Mouse (Mus musculus) R1 (cell line): ENCODE data around the gene Naaladl1.

Experiments used
- DNase-seq: peaks from one replicate; pipeline ENCODE4 v3.0.0-alpha.2; 2018; ENCODE audit warnings: low read depth, low spot score

Gene Naaladl1

DNA sequence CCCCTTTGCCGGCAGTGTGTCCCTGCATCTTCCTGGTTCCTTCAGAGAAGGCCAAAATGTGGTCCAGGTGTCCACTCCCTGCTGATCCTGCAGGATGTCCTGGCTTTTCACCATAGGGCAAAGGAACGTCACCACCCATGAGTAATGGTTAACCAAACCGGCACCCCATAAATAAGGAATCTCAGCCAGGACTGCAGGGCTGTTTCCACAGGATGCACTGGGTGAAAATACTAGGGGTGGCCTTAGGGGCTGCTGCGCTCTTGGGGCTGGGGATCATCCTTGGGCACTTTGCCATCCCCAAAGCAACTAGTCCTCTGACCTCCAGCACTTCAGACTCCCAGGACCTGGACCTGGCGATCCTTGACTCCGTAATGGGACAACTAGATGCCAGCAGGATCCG, at the start of gene Naaladl1:
TSS of gene Naaladl1 (plus strand) at position 197 of the 400 bp plus-strand sequence.
- DNase-seq, result no peak

DNA sequence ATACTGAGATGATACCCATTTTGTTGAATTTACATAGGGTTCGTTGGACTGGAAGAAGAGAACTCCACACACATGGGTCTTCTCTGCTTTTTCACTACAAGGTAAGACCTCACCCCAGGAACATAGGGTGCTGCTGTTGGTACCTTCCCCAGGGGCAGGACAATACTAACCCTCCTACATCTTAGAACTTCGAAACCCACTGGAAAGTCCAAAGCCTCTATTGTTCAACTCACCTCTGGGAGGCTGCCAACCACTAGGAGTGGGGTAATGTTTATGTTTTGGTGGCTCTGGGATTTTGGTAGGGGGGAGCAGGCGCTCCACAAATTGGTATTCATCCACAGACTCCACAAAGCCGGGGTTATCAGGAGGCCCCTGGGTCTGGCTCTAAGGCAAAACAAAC, 48.9 kb upstream of the Naaladl1 start:
- no peak for DNase-seq

DNA sequence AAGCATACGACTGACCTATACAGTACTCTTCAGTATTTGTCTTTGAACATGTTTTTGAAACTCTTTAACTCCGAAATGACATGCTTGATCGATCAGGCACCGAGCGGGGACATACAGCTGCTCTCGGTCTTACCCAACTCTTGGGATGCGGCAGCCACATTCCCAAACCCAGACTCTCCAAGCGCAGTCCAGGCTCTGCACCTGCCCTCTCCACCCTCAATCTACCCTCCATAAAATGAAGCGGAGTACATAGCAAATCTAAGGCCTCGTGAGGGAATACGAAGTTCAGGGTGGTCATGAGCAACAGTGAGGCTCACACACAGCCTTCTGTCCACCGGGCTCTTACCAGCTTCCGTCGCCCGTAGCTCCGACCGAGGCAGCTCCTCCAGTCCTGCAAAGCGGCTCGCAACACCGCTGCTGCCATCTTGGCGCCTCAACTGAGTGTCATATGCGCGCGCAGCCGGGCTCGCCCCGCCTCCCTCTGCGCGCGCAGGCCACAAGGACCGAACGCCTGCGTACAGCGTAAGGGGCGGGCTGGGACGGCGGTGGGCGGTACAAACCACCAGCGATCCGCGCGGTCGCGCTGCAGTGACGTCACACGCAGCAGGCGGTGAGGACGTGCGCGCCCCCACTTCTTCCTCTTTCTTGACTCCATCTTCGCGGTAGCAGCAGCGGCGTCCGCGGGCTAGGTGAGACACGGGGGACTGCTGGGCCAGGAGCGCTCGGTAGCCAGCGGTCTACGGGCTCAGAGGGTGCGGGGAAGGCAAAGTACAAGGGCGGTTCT, 48.1 kb upstream of the Naaladl1 start, which contains the start of the genes Mrpl49 and Fau:
TSS of gene Mrpl49 (minus strand) at position 473 of the 784 bp plus-strand sequence.
TSS of gene Fau (plus strand) at position 532 of the 784 bp plus-strand sequence.
- peak; percentile 96 for DNase-seq

DNA sequence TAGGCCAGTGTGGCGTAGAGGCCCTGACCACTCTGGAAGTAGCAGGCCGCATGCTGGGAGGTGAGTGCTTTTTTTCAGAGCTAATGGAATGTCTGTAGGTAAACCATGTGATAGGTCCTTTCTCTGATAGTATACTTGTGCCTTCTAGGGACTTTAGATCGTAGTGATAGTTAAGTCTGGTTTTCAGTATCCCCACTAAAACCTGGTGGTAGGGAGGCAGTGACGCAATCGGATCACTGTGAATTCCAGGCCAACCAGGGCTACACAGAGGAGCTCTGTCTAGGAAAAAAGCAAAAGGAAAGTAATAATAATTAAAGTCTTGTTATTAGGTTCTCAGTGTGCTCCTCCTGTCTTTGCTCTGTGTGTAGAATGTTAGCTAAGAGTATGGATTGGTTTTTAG, 47.1 kb upstream of the Naaladl1 start:
- peak; percentile 20 for DNase-seq

DNA sequence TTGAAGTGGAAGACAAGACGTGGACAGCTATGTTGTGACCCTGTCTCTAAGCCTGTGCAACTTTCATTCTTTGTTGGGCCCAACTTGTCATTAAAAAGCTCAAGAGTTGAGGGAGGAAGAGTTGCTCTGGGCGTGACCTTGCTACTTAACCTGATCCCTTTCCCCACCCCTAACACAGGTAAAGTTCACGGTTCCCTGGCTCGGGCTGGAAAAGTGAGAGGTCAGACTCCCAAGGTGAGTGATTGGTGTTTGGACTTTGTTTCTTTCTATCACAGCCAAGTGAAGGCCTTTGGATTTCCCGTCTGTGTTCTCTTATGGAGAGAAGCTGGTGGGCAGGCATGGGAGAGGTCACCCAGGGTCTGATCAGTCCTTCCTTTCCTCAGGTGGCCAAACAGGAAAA, 46.6 kb upstream of the Naaladl1 start:
- DNase-seq, result peak; percentile 22

DNA sequence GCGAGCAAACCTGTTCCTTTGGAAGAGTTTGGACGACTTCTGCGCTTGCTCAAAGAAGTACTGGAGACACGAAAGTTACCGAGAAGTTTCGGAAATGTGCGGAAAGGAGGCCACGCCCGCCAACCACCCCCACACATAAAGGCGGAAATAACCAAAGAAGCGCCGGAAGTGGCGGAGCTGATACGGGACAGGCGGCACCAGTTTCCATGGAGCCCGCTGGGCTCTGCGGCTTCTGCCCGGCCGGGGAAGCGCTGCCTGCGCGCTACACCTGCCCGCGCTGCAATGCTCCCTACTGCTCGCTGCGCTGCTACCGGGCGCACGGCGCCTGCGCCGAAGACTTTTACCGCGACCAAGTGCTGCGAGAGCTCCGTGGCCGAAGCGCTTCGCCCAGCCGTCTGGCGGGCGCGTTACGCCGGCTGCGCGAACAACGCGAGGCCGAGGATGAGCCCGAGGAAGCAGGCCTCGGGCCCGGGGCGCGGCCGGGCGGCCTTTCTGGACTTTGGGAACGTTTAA, 44.5 kb upstream of the Naaladl1 start, which contains the start of gene Znhit2:
TSS of gene Znhit2 (plus strand) at position 172 of the 513 bp plus-strand sequence.
- DNase-seq, result peak; percentile 96

DNA sequence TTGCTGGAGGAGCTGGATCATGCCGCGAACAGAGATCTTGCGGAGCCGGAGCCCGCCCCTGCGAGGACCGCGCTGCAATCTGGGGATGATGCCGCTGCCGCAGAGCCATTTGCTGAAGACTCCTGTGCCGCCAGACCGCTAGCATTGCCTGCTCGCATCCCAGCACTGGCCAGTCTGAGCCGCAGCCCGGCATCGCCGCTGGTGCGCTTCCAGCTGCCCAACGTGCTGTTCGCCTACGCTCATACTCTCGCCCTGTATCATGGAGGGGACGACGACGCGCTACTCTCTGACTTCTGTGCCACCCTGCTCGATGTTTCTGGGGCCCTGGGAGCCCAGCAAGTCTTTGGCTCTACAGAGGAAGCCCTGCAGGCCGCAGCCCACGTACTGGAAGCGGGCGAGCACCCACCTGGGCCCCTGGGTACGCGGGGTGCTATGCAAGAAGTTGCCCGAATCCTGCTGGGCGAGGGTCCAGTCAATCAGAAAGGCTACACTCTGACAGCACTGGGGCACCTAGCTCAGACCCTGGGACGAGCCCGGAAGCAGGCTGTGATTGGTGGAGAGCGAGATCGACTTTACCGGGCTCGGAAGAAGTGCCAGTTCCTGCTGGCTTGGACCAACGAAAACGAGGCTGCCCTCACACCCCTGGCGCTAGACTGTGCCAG, 43.8 kb upstream of the Naaladl1 start:
- peak; percentile 68 for DNase-seq

DNA sequence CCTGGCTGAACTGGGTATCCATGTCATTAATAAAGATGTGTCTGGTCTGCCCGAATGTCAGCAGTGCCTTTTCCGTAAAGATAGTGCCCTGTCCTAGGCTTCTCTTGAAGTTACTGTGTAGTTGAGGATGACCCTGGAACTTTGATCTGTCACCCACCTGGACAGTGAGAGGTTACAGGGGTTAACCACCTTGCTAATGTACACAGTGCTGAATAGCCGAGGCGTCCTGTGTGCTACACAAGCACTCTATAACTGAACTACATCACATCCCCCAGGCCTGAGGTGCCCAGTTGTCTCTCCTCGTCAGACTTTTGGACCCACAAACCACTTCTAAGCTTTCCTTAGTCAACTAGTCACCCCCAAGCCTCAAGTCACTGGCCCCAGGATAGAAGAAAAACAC, 43.2 kb upstream of the Naaladl1 start:
- no peak for DNase-seq

DNA sequence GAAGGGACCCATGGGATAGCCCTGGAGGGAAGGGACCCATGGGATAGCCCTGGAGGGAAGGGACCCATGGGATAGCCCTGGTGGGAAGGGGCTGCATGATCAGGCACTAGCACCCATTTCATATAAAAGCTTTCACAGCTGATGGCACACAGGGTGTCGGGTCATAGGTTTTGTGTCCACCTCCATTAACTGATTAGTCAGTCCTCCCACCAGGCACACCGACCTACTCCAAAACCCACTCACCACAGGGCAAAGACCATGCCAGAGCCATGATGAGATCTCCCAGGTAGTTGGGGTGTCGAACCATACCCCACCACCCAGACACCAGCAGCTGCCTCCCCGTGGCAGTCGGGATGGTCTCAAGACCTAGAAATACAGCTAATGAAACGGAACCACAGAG, 42.5 kb upstream of the Naaladl1 start:
- DNase-seq, result no peak

DNA sequence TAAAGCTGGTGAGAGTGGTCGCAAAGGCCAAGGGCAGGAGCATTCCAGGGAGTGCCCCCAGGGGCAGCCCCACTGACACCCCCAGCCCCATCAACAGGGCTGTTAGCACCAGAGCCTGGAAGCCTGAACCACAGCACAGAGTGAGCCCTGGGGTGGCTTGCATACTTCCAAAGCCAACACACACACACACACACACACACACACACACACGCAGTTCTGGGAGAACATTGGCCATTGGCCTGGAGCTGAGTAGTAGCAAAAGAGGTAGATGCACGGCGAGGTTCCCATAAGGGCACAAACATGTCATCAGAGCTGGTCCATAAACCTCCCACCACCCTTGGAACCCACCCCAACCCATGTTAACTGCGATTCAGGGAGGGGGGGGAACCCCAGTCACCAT, 39.0 kb upstream of the Naaladl1 start:
- DNase-seq, result peak; percentile 19

DNA sequence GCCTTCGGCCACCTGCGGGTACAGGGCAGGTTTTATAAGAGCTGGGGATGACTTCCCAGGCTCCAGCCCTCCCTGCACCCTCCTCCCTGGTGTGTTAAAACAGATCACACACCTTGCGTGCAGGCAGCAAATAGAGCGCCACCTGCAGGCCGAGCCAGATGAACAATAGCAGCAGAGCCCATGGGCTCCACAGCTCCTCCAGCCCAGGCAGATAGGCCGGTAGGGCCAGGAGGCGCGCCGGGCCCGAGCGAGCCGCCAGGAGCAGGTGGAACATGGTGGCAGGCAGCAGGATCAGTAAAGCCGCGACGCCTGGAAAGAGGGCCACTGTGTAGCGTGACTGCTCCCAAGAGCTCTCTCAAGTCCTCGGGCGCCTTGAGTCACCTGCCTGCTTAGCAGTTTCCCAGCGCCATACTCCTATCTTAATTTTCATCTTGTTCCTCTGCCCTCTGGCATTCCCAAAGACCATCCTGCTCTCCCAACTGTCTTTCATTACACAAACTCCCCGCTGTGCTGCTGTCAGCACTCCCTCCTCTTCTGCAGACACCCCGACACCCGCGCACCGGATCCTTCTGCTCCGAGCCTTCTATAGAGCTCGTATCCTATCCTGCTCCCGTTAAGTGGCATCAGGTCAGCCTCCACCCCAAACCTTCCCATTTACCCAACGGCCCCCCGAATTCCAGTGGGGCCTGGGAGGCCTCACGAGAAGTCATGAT, 38.4 kb upstream of the Naaladl1 start:
- peak; percentile 94 for DNase-seq

DNA sequence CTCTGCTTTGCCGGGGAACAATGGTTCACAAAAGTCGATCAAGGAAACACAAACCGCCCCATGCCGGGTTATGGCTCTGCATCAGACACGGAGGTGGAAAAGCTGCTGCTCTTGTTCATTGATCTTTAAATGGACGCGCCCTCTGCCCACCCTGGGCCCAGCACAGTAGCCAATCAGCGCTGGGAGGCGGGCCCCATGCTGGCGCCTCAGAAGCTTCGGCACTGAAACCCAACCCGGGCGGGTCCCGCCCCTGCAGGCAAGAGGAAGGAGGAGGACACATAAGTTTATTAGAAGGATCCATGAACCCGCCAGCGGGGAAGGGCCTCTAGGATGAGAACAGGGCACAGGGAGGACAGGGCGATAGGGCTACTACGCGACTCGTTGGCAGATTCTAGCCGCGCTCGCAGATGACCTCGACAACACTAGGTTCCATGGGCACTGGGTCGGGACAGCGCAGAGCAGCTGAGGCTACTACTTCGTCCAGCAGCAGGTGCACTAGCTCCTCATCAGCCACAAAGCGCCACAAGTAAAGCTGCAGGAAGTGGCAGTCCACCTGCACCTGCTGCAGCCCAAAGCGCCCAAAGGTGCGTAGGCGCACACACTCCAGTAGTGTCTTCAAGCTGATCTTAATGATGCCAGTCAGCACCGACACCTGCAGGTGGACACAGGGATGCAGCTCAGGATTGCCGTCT, 37.7 kb upstream of the Naaladl1 start, which contains the start of gene Tm7sf2:
TSS of gene Tm7sf2 (minus strand) at position 650 of the 692 bp plus-strand sequence.
- DNase-seq, result peak; percentile 96

DNA sequence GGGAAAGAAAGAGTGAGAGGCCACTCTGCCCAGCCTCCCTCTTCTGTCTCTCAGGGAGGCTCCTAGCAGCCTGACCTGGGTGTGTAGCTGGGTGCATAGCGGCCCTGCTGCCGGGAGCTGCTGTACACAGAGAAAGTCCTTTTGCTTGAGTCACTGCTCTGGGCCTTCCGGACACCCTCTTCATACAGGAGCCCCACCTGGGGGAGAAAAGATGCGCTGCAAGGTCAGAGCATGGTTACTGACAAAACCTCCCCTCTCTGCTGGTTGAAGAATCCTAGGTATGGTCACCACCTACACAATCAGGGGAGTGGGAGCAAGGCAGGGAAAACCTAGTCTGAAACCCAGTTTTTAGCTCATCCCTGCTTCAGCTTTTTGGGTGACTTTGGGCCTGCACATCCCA, 36.6 kb upstream of the Naaladl1 start:
- DNase-seq, result no peak

DNA sequence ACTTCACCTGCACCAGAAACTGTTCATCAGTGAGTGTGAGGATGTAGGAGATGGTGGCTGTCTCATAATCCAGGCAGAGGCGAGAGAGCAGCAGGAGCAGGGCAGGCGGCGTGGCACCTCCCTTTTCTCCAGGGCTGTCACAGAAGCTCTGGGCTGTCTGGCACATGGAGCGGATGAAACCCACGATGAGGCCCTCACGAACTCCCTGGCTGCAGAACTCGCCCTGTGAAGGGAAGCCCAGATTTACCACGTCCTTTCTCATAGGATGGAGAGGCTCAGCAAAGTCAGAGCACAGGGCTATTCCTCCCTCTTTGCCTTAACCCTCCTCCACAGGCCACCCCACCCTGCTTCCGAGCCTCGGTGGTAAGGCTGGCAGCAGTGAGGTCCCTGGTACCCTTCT, 35.7 kb upstream of the Naaladl1 start:
- DNase-seq, result no peak

DNA sequence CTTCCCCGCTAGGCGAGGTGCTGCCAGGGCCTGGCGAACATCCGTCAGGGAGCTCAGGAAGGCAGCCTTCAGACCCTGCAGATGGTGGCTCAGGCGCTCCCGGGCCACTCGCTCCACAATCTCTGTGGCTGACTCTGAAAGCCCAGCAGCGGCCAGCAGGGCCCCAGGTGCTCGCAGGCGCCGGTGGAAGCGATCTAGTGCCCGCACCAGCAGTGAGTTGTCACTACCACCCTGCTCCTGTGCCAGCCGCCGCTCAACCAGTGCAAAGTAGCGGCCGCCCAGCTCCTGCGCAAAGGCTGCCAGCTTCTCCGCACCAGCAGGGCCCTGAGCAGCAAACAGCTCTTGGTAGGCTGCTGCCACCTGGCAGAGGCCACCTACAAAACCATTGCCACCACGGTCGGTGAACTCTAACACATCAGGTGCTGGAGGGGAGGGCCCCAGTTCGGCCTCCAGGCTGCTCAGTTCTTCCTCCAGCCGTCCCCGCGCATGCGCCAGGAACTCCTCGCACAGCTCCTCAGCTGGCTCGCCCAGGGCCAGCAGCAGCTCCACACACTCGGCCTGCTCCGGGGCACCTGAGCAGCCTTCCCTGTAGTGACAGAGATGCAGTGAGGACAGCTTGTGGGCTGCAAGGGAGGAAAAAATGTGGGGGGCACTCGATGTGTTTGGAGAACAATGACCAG, 34.9 kb upstream of the Naaladl1 start:
- DNase-seq, result peak; percentile 86

DNA sequence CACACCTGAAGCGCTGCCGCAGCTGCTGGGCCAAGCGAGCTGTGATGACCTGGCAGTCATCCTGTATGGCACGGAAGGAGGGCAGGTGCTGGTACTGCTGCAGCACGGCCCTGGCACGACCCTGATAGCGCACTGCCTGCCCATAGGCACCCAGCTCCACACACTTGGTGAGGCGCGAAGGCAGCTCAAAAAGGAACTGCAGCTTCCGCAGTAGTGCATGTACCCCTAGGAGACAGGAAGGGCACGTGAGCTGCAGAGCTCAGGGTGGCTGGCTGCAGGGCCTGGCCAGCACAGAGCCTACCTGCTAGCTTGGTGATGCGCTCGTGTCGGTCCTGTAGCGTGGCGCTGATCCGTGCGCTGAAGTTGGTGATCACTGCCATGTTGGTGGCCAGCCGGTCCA, 34.3 kb upstream of the Naaladl1 start:
- DNase-seq, result peak; percentile 49

DNA sequence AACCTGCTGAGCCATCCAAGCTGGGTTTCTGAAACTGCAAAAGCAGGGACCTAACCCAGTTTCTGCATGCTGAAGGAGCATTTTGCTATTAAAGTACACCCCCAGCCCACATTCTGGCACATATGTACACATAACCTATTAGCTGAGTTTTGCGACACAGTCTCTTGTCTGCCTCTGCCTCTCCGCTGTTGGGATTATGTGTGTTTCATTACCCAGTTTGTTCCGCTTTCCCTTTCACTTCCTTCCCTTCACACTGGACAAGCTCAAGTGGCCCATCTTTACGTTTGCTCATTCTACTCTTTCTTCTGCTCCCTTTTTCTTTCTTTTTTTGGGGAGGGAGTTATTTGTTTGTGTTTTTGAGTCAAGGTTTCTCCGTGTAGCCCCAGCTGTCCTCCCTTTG, 31.7 kb upstream of the Naaladl1 start:
- DNase-seq, result no peak

DNA sequence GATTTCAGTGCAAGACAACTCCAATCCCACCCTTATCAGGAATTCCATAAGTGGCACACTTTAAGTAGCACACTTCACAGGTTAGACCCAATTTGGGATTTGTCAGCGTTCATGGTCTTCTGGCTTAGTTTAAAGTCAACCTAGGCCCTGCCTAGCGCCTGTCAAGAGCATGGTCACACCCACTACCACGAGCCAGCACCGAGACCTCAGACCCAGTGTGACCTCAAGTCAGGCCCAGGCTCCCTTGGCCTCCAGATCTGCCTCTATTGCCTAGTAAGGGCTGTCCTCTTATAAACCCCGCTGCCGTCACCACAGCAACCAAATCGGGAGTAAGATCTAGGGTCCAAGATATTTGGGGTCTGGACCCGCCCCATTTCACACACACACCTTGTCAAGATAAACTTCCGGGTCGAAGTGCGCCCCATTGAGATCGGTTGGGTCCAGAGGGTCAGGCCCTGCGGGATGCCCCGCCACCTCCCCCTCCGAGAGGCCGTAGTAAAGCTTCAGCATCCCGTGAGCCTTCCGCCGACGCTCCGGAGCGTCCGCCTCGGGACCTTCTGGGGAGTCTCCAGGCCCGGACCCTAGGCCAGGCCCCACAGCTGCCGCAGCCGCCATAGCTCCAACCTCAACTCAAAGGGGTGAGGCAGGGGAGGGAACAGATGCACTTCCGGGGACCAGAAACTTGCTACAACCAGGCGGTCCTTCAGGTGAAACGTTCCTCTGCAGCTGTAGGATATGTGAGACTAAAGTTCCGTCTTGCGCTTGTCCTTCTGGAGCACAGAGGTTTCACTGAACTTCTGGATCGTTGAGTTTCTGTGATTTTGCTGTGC, 28.8 kb upstream of the Naaladl1 start, which contains the start of gene Vps51:
TSS of gene Vps51 (minus strand) at position 668 of the 830 bp plus-strand sequence.
- DNase-seq, result peak; percentile 97

DNA sequence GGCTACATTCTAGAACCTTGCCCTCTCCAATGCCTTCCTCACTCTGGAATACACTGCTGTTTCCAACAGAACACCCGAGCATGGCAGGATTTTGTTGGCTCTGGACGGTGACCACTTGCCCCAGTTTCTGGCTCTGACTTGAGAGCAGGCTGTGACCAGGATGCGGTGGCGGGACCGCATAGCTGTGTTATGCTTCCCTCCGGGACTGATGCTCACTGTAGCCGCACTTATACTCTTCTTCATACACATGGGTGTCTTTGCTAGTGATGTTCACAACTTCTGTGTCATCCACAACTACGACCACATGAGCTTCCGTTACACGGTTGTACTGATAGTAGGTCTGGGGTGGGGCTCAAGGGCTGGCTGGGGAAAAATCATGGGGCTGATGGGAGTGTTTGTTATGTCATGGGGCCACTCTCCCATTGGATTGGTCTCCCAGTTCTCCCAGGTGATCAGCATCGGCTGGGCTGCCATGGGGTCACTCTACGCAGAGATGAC, 25.6 kb upstream of the Naaladl1 start, which contains the start of gene Tmem262:
TSS of gene Tmem262 (plus strand) at position 51 of the 498 bp plus-strand sequence.
- no peak for DNase-seq
